Mouse (Mus musculus) monocyte, adult 2 months (primary cell): ENCODE measurements around the gene Ift20.

Source experiments
- DNase-seq, 2 experiments: peaks; one replicate each; pipeline ENCODE4 v3.0.0; 2022; ENCODE audit warnings: low spot score in 2 of 2, low read depth in 1 of 2

The Ift20 gene

DNA sequence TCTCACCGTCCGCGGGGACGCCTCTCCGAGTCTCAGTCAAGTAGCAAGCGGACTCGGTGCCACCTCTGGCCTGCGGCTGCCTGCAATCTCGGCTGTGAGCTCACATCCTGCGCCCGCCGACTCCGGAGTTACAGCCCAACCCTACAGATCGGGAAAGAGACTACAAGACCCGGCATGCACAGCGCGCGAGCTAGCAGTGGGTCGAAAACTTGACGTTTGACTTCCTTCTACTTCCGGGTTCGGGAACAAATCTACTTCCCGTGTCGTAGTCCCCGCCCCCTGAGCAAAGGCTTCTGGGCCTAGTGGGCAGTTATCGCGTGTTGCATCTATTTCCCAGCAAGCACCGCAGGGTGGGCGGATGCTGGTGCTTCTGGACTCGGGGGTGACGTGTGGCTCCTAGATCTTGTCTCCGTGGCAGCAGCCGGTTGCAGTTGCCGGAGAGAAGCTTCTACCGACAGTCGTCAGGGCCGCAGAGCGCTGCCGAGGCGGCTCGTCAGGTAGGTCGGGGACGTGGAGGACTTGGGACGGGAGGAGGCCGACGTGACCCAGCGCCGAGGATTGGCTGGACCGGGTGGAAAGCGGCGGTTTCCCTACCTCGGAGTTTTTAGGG lies at the start of gene Ift20, which contains the start of gene Tnfaip1:
Gene Ift20 (plus strand): TSS at position 282 of the 610 bp plus-strand sequence.
Gene Tnfaip1 (minus strand): TSS at position 253 of the 610 bp plus-strand sequence.
- peak; percentile 95 to 97 for DNase-seq

DNA sequence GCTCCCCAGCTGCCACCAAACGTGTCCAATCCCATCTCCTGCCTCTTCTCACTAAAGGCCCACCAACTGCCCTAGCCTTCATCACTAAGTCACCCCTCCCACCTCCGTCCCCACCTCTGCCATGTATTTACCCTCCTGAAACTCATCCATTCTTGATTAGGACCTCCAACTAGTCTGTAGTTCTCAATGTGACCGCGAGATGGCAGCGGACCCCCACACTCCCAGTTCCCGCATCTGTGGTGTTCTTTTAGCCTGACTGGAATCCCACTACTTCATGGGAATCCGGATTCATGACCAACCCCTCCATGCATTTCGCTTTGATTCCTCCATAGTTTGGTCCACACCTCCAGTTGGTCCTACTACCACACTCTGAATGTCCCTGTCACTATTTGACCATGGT lies 48.0 kb upstream of the Ift20 start:
- DNase-seq = peak in 1 of 2 experiments; percentile 48

GRCm38 (mm10) chr11:78490781-78491241 lies 45.4 kb upstream of the Ift20 start:
- DNase-seq = no peak

DNA sequence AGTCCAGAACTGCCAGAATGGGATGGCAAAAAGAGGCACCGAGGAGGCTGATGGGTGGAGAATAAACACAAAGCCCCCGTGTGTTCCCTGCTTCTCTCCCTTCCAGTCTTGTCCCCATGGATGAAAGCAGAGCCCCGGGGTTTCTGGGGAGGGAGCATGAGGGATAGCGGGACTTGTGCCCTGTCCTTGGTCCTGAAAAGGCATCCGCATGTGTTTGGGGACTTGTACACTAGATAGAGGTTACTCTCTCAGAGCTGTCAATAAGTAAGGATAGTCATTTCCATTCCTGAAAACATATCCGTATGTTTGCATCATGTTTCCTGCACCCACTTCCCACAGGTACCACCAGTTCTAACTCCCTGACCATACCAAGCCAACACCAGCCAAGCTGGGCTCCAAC lies 40.3 kb upstream of the Ift20 start:
- no peak for DNase-seq

DNA sequence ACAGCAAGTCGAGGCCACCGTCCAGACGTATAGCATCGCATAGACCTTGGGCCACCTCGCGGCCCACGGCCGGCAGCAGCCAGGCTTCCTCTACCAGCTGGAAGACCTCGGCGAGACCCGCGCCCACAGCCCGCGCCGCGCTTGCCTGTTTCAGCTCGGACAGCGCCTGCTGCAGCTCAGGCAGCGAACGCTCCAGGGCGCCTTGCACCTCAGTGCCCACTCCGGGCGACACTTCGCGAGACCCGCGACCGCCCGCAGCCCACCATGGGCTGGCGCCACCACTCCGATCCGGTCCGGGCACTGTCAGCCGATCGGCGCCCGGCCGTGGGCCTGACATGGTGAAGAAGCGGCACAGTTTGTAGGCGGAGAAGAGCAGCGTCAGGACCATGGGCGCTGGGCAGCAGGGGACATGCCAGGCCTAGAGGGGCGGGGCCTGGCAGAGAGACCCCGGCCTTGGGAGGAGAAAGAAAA lies 39.1 kb upstream of the Ift20 start:
- DNase-seq = no peak

DNA sequence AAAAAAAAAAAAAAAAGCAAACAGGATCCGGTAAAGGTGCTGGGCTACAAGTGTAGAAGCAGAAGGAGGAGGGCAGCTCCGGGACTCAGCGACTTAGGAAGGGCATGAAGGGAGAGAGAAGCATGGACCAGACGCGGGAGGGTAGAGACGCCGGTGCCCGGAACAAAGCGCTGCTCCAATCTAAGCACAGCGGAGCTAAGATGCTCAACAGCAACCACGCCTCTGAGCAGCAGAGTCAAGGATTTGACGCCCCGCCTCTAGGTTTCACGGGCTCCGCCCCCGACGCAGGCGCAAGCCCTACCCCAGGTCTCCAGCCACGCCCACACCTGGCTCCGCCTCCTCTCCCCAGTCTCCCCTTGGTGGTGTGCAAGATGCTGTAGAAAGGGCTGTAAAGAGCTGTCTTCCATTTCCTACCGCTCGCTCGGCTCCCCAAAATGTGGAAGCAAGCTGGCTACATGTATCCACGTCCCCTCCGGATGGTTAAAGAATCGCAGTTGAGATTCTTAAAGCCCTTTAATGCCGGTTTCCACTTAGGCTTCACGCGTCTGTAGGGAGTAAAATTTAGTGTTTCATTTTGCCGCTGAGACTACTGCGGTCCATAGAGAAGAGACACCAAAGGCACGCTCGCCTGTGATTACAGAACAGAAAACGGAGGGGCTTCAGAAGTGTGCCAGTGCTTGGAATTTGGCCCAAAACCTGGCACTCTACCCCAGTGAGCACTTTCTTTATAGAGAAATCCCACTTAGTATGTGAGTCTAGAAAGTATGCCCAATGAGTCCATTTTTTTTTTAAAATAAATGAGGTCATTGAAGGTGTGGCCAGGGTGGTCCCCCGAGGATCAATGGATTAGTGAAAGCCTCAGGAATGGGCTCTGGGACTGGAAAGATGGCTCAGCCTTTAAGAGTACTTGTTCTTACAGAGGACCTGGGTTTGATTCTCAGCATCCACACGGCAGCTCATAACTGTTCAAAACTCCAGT lies 38.3 kb upstream of the Ift20 start, which contains the start of gene Sarm1:
Gene Sarm1 (minus strand): TSS at position 211 of the 979 bp plus-strand sequence.
- peak; percentile 83 for DNase-seq

DNA sequence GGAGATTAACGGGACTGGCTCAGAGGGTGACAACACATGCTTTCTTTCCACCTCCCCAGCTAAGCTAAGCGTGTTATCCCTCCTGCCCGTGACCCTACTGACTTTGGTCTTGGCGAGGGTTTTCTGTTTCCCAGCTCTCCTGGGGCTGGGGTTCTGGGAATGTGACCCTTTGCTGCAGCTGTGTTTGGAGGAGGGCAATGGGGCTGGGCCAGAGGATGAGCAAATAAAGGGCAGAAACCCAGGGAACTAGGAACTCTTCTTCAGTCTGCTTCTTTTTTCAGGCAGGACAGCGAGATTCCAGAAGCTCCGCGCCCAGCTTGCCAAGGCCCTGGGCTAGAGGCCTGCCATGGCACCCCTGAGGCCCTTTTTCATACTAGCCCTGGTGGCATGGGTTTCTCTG lies 37.2 kb upstream of the Ift20 start, which contains the start of gene Vtn:
Gene Vtn (plus strand): TSS at position 88 of the 400 bp plus-strand sequence.
- no peak for DNase-seq

DNA sequence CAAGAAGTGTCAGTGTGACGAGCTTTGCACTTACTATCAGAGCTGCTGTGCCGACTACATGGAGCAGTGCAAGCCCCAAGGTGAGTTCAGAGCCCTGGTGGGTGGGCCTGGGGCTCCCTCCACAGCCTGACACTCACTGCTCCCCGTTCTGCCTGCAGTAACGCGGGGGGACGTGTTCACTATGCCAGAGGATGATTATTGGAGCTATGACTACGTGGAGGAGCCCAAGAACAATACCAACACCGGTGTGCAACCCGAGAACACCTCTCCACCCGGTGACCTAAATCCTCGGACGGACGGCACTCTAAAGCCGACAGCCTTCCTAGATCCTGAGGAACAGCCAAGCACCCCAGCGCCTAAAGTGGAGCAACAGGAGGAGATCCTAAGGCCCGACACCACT lies 36.6 kb upstream of the Ift20 start:
- no peak for DNase-seq

DNA sequence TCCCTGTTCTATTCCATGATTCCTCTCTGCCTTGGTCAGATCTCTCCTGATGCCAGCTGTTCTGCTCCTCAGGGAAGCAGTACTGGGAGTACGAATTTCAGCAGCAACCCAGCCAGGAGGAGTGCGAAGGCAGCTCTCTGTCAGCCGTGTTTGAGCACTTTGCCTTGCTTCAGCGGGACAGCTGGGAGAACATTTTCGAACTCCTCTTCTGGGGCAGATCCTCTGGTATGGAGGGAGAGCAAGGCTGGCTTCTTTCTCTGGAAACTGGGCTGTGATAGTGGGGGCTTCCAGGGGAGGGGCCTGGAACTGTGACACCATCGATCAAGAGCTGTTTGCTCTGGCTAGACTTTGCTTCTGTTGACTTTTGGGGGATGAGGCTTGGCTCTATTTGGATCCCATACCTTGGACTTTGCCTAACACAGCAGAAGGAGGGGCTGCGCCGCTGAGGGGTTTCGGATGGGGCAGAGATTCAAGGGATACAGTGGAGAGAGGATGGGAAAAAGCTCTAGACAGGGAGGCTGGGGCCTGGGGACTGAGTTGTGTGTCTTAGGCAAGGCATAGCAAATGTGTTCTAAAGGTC lies 35.4 kb upstream of the Ift20 start:
- DNase-seq = no peak

DNA sequence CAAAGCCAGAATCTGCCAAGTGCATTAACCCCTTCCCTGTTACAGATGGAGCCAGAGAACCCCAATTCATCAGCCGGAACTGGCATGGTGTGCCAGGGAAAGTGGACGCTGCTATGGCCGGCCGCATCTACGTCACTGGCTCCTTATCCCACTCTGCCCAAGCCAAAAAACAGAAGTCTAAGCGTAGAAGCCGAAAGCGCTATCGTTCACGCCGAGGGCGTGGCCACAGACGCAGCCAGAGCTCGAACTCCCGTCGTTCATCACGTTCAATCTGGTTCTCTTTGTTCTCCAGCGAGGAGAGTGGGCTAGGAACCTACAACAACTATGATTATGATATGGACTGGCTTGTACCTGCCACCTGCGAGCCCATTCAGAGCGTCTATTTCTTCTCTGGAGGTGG lies 34.6 kb upstream of the Ift20 start:
- DNase-seq = no peak

- no peak for DNase-seq
Measured at GRCm38 (mm10) chr11:78502909-78503650, 33.1 kb upstream of the Ift20 start, which contains the start of gene Sebox. Sebox (plus strand) TSS chr11:78503447.

DNA sequence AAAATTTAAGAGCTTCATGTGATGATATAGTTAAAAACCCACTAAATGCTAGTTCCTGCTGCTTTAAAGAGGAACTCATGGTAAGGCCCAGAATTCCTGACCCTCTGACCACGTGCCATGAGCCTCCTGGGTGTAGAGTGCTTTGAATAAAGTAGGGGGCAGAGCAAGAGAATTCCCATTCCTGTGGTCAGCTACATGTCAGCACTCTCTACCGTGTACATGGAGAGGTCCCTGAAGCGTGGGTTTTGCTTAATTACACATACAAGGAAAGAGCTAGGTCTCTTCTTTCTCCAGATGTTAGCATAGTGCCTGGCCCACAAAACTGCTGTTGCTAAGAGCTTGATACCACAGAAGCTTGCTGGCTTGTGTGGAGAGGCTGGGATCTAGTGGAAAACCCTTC lies 30.7 kb upstream of the Ift20 start:
- no peak for DNase-seq

DNA sequence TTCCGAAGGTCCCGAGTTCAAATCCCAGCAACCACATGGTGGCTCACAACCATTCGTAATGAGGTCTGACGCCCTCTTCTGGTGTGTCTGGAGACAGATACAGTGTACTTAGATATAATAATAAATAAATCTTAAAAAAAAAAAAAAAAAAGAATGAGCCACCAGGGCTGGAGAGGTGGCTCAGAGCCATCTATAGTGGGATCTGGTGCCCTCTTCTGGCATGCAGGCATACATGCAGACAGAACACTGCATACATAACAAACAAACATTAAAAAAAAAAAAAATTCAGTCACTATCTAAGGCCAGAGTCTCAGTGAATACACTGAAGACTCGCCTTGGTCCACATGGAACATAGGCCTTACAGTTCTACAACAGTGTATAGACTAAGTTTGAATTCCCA lies 27.0 kb upstream of the Ift20 start:
- DNase-seq = no peak

GRCm38 (mm10) chr11:78512025-78512957 lies 23.9 kb upstream of the Ift20 start, which contains the start of the genes Tmem199 and Poldip2:
Tmem199 (minus strand) TSS chr11:78512172.
Poldip2 (plus strand) TSS chr11:78512193.
- peak; percentile 58 to 77 for DNase-seq

DNA sequence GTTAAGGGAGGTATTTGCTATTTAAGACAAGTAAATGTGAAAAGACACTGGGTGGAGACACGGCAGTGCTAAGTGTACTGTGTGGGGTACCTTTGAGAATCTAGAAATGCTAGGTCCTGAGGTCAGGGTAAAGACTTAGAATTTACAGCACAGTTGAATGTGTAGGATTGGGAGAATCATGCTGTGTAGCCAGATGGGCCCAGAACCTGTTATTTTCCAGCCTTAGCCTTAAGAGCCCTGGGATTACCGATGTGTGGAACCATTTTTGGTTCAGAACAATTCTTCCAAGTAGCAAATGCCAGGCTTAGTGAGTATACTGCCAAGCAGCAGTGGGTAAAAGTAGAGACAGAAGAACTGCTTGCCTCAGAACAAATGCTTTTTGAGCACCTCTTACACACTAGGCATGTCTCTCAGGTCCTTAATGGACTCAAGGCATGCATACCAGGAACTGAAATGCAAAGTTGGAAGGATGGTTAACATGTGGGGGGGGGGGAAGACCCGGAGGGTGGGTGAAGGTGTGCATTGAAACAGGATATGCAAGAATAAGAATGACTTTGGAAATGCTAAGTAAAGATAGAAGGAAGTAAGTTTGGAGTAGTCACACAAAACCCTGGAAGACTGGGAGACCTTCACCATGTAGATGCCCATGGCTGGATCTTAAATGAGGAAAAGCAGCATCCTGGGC lies 22.9 kb upstream of the Ift20 start:
- no peak for DNase-seq

DNA sequence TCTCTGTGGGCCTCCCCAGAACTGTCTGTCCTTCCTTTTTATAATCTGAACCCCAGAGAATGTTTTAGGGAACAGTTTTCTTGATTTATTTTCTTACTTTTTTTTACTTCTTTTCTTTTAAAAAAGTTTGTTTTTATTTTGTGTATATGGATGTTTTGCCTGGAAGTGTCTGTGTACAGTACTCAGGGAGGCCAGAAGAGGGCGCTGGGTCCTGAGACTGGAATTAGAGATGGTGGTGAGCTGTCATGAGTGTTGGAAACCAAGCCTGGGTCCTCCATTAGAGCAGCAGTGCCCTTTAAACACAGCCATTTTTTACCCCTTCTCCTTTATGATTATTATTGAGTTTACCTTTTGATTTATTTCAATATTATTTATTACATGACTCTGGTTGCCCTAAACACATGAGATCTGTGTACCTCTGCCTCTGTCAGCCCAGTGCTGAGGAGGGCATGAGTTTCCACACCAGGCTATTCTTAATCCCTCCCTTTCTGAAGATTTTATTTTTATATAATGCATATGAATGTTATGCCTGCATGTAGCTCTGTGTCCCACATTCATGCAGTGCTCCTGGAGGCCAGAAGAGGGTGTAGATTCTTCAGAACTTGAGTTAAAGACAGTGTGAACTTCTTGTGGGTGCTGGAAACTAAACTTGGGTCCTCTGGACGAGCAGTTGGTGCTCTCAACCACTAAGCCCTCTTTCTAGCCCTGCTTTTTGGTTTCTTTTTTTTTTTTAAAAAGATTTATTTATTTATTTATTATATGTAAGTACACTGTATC lies 20.4 kb upstream of the Ift20 start:
- no peak for DNase-seq

- DNase-seq = no peak
Measured at GRCm38 (mm10) chr11:78518931-78519330, 17.2 kb upstream of the Ift20 start.

DNA sequence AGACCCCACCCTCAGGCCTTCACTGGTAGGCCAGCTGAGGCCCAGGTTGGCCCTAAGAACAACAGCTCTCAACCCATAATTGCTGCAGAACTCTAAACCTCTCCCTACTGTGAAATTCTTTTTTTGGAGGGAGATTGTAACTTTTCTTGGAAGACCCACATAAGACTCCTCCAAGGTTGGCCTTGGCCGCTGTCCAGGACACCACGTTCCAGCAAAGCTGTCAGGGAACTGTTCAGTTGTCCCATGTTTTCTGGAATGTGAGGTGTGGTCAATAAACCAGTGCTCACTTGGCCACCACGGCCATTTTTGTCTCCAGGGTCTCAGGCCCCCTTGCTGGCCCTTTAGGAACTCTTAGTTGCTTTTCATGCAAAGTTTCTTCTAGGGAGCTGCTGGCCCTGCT lies 14.3 kb upstream of the Ift20 start:
- DNase-seq = no peak
